Mouse (Mus musculus): ENCODE measurements around the gene Cit.

The Cit gene

GRCm38 (mm10) chr5:115851029-115851365, 5.9 kb downstream of the Cit start:
- DNase-seq (ENCODE audit: low read depth): no peak

DNA sequence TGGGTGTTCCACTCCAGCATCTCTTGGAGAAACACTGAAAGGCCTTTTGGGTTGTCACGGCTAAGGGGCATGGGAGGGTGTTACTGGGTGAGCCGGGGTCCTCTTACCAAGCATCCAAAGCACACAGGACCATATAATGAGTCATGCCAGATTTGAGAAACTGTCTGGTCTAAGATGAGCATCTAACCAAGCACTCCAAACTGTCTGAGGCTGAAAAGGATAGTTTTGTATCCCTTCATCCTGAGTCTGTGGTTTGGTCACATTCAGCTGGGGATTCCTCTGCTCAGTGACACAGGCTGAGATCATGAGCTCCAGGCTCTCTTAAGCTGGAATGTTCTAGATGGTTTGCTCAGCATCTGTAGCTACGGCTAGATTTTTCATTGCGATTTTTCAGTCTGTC, 7.4 kb downstream of the Cit start:
- no peak for DNase-seq (ENCODE audit: low read depth)

GRCm38 (mm10) chr5:115853691-115854090, 8.6 kb downstream of the Cit start:
- no peak for DNase-seq (ENCODE audit: low read depth)

- no peak for DNase-seq (ENCODE audit: low read depth)
Observed at GRCm38 (mm10) chr5:115854370-115854769, 9.3 kb downstream of the Cit start.

DNA sequence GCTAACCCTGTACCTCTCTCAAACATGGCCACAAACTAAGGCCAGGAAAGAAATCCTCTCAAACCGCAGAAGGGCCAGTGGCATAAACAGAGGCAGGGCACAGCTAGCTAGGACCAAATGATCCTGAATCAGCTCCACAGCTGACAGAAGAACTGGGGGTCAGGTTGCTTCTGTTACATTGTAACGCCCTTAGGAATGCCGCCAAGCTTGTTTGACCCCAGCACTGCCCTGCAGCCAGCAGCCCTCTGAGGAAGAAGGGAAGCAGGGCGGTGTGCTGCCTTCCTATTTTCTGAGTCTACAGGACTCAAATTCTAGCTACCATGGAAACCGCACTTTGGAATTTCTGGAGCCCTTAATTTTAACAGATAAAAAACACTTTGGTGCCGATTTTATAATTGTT, 13.6 kb downstream of the Cit start:
- no peak for DNase-seq (ENCODE audit: low read depth)

- DNase-seq (ENCODE audit: low read depth): no peak
Observed at GRCm38 (mm10) chr5:115859461-115859860, 14.4 kb downstream of the Cit start.

- no peak for DNase-seq (ENCODE audit: low read depth)
Observed at GRCm38 (mm10) chr5:115861991-115862390, 16.9 kb downstream of the Cit start.

- DNase-seq (ENCODE audit: low read depth): no peak
Observed at GRCm38 (mm10) chr5:115862439-115862838, 17.4 kb downstream of the Cit start.

DNA sequence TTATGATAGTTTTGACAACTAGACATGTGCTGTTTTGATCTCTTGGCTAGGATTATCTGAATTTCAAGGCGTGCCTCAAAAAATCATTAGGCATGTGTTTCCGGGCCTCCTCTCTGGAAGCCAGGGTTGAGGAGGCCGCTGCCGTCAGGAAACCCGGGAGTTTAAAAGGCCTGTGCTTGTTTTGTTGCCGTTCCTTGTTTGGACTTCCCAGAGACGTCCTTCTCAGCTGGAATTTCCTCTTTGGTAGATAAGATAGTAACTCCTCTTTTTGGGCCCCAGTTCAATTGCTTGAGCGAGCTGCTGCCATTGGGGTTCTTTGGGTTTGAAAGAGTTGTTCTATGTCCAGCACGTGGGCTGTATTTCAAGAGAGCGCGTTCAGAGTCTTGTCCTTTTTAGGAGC, 21.2 kb downstream of the Cit start:
- no peak for DNase-seq (ENCODE audit: low read depth)

DNA sequence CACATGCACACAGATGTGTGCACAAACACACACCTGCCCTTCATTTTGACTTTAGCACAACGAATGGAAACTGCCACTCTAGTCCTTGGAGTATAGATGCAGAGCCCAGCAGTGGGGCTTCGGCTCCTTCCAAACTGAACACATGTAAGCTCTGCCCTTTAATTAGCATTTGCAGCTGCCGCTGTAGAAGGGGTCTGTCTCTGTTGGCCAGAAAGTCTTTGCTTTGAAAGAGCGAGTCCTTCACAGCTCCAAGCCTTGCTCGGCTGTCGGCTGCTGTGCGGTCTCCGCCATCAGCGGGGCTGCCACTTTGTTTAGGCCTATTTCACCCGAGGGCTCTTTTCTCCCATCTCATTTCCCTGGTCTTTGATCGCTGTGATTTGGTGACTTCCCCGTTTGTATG, 23.5 kb downstream of the Cit start:
- no peak for DNase-seq (ENCODE audit: low read depth)

DNA sequence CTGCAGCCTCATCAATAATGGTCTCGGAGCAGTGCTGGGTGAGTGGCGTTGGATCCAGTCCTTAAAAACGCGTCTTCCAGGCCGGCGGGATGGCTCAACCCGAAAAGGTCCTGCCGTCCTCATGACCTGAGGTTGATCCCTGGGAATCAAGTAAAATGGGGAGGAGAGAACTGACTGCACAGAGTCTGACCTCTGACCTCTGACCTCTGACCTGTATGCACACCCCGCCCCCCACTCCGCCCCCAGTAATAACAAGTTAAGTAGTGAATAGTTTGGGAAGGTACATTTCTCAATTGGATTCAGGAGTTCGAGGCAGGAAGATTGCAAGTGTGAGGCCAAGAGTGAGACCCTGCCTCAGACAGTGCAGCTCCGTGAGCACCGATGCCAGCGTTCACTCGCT, 24.1 kb downstream of the Cit start:
- DNase-seq (ENCODE audit: low read depth): no peak

- DNase-seq (ENCODE audit: low read depth): no peak
Observed at GRCm38 (mm10) chr5:115871153-115871552, 26.1 kb downstream of the Cit start.

GRCm38 (mm10) chr5:115872106-115872505, 27.0 kb downstream of the Cit start:
- DNase-seq (ENCODE audit: low read depth): no peak

DNA sequence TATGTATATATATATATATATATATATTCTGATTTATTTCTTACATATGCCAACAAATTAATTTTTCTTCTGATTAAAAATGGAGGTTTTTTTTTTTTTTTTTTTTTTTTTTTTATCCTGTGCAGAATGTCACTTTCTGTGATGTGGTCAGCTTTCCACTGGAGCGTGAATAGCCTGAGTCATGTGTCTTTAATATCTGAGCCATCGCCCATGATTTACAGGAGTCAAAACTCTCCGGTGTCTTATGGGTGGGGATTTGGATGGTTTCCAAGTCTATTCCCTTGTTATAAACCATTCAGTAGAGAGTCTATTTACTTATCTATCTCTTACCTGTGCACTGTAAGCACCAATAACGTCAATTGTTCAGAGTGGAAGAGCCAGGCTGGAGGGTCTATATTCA, 27.9 kb downstream of the Cit start:
- no peak for DNase-seq (ENCODE audit: low read depth)

GRCm38 (mm10) chr5:115877425-115877824, 32.3 kb downstream of the Cit start:
- DNase-seq (ENCODE audit: low read depth): no peak

- DNase-seq (ENCODE audit: low read depth): no peak
Observed at GRCm38 (mm10) chr5:115882165-115882564, 37.1 kb downstream of the Cit start.

- DNase-seq (ENCODE audit: low read depth): no peak
Observed at GRCm38 (mm10) chr5:115884429-115884828, 39.4 kb downstream of the Cit start.

GRCm38 (mm10) chr5:115893772-115894171, 48.7 kb downstream of the Cit start:
- no peak for DNase-seq (ENCODE audit: low read depth)

DNA sequence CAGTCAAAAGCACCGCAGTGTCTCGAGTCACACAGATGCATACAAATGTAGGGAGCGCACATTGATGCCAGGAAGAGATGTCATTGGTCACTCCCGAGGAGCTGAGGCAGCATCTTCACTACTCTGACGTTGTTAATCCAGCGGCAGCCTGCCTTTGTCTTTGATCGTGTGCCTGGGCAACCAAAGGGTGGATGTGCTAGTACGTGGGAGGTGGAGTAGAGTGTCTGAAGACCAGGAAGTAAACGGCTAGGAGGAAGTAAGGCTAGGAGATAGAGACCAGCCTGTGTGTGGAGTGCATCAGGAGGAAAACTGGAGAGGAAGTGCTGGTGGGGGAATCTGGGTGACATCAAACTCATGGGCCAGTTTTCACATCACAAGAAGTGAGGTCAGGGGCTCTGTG, 52.0 kb downstream of the Cit start:
- DNase-seq (ENCODE audit: low read depth): no peak

DNA sequence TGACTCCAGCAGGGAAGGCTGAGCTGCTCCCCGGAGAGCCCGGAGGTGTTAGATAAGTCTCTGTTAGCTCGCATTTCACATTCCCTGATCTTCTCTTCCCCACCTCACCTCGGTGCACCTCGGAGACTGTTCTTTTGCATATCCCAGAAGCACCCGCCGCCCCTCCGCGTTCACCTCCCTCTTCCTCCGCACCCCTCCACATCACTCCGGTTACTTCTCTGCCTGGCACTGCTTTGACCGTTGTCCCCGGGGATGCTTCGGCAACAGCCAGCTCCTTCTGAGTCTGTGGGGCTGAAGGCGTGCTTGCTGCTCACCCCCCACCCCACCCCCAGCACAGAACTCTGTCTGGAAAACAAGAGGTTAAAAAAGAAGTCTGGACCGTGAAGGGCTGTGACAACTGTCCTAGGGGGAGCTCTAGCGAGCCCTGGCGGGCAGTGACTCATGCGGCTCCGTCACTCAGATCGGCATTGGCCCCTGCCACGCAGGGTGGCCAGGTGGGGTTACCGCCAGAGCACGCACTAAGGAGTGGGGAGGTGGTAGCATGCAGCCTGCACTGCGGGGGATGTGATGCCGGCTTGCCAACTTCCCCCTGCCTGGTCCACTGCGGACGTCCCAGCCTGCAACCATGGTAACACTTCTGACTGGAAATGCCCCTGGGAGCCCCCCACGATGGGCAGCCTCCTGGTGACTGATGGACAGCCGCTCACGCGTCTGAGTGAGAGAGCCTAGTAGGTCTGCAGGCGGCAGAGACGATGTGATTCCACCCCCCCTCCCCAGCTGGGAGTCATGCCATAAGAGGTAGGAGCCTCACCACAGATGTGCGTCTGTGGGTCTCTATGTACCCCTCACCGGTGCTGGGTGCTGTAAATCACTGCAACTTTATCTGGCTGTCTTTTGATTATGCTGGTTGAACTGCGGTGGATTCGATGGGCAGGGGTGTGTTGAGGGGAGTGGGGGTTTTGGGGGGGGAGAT, 62.2 kb downstream of the Cit start:
- no peak for DNase-seq (ENCODE audit: low read depth)

GRCm38 (mm10) chr5:115908251-115908650, 63.2 kb downstream of the Cit start:
- no peak for DNase-seq (ENCODE audit: low read depth)

- no peak for DNase-seq (ENCODE audit: low read depth)
Observed at GRCm38 (mm10) chr5:115908699-115909098, 63.6 kb downstream of the Cit start.

DNA sequence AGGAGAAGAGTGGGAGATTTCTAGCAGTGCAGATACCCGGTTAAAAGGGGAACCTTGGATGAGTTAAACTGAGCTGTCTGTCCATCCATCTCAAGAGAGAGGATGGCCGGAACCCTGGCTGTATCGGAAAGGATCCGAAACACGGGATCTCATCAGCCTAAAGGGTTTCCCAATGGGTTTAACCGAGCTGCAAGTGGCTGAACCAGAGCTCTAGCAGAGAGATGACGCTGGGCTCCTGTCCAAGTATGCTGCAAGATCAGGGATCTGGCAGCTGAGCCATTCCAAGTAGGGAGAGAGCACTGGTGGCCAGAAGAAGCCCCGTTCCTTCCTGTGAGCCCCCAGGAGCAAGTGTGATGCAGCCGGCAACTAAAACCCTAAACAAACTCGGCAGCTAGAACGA, 64.0 kb downstream of the Cit start:
- DNase-seq (ENCODE audit: low read depth): no peak

GRCm38 (mm10) chr5:115910491-115910890, 65.4 kb downstream of the Cit start:
- no peak for DNase-seq (ENCODE audit: low read depth)

All from fibroblast of lung, adult 2 months (primary cell).